Mouse (Mus musculus): ENCODE results near the gene Nom1. TPM values are rescaled to one million over a fixed set of nuclear protein-coding genes. Genes with fewer than 3 reads are reported as not detected.

Nom1 gene
- total RNA-seq, 2 experiments from 2014 or later = 22.2 to 22.7 TPM

DNA sequence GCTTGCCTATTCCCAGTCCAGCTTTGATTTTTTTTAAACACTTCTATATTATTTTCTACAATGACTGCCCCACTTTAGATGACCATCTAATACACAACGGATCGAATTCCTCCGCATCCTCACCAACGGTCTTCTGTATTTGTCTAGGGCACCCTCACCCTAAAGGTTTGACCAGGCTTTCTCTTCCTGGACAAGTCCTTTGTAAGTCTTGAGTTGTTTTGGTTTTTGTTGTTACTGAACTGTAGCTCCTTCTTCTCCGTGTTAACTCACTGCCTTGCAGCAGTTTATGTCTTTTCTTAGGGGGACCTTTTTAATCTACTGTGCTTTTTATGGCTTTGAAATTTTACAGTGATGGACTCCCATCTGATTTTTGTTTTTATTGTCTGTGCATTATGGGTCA lies 35.8 kb downstream of the Nom1 start:
- DNase-seq (ENCODE audit: low spot score in 2 of 2) = no peak

DNA sequence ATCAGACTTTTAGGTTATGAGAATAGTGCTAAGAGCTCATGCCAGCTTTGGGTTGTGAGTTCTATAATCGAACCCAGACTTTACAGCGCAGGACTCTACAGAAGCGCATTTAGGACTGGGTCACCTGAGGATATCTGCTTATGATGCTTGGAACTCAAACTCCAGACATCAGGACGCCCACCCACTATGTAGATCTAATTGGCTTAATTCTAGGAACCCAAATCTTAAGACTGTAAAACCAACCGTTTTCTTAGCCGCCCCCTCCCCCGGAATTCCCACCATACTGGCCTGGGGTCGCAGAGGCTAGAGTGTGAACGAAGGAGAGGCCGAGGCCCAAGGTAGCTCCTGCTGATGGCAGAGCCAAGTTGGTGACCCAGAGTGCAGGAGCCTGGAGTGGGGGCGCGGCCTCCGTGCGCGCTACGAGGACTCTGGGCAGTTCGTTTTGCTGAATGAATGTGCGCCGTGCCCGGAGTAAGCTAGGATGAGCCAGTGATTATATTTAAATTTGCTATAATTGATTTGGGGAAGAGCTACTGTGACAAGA lies 36.5 kb downstream of the Nom1 start:
- no peak for DNase-seq (ENCODE audit: low spot score in 2 of 2)

DNA sequence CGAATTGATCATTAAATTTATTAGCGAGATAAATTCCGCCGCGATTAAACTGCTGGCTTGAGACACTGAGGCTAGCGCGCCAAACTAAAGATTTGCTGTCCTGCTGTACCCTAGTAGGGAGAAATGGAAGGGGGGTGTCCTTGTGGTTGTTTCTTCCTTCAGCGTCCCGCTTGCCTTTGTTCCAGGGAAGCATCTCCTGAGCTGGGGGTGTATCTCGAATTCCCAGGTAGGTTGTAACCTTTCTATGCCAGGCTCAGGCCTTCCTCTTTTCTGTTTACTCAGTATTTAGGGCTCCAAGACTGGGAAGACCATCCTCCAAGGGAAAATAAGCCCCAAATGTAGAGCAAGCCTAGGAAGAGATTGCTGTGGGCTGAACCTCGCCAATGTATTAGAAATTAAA lies 36.9 kb downstream of the Nom1 start:
- DNase-seq (ENCODE audit: low spot score in 2 of 2) = no peak

DNA sequence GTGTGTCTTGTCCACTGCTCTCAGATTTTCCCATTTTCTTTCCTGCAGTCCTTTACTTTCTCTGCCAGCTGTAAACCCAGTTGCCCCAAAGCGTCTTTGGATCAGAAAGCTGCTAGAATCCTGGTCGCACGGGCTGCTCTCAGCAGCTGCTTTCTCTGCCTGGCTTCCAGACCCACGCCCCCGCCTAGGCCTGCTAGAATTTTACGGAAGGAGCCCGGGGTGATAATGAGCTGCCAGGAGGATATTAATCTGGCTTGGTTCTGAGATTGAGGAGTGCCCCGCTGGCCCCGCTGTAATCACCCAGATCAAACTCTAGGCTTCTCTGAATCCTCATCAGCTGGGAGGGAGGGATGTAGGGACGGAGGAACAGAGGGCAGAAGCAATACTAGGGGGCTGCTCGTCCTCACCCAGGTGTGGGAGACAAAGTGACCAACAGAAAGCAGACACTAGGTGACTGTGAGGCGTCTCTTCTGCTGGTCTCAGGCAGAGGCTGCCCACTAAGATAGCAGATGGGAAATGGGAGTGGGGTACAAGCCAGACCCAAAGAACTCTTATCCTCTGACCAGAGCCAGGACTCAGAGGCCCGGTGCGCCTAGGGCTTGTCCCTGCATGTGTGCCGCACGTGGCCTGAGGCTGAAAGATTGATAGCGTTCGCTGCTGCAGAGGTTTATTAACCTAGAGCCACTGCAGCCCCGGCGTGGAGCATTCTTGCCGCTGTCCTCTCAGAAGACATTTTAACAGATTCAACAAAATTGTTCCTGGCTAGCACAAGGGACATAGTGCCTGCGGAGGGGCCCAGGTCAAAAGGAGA lies 37.6 kb downstream of the Nom1 start:
- no peak for DNase-seq (ENCODE audit: low spot score in 2 of 2)

DNA sequence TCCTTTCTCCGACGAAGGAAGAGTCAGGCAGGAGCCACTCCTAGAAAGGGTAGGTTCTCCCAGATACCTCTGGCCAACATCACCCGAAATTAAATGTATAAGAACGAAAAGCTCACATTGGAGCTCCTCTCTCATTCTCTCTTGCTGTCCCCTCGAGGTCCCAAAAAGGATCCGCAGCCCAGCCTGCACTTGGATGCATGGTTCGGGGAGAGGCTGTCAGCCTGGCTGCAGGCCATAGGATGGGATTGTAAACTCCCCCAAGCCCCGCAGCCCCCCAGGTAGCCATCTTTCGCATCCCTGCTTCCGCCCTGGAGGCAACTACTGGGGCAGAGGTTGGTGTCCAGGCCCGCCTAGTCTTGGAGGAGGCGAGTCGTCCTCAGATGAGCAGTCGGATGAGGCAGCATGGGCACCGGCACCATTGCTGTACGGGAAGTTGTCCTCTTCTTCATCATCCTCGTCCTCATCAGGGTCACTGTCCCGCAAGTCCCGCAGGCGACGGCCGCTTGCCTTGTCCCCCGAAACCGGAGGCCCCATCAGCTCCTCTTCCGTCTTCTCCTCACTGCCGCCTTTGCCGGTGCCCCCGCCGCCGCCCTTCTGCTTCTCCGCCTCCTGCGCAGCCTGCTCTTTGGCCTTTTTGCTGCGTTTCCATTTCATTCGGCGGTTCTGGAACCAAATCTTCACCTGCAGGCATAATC lies 39.2 kb downstream of the Nom1 start:
- DNase-seq (ENCODE audit: low spot score in 2 of 2) = no peak

DNA sequence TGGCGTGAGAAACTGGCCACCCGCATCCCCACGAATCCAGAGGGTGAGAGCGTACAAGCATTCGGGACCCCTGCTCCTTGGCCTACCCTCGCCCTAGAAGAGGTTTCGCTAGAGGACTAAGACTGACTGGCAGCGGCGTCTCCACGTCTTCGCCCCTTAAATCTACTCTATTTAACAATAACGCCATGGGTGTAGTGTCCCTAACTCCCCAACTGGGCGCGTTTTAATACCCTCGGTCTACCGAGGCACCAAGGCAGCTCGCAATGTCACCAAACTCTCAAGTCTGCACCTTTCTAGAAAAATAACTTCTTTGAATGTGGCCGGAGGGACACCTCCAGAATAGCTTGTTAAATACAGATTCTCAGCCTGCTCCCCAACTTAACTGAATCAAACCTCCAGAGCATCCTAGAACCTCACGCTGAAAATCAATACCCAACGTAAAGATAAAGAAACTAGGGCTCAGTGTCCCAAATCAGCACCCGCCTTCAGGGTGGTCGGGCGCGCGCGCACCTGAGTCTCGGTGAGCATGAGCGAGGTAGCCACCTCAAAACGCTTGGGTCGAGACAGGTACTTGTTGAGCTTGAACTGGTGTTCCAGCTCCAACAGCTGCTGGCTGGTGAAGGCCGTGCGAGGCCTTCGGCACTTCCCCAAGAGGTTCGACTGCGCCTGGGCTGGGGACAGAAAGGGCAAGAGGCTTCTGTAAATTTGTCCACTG lies 39.9 kb downstream of the Nom1 start:
- DNase-seq (ENCODE audit: low spot score in 2 of 2) = no peak

DNA sequence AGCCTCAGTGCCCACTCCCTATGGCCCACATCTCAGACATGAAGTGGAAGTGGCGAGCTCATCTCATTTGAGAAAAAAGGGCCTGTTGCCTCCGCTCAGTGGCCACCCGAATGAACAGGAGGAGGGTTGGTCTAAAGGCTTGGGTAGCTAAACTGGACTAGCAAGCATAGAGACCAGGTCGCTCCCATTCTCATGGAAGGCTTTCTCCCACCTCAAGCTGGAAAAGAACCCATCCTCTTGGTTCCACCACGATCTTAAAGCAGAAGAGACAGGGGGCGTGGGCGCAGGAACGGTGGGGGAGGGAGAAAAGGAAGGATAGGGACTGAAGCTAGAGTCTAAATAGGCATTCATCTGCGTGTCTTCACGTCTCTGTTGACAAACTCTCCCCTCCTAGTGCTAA lies 40.6 kb downstream of the Nom1 start:
- no peak for DNase-seq (ENCODE audit: low spot score in 2 of 2)

DNA sequence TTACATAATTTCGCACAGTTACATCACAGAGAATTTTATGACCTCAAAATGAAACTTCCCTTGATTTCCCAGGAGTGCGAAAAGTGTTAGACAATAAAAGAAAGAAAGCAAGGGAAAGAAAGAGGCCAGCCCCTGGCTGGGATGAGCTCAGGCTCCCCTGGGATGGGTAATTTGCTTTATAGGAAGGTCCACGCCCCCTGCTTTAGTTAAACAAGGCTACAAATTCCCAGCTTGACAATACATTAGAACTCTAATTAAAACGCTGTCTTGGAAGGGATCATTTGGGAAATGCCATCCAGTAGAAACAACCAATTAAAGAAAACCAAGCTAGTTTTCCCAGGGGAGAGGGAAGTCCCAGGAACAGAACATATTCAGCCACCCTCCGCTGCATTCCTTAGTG lies 41.1 kb downstream of the Nom1 start:
- no peak for DNase-seq (ENCODE audit: low spot score in 2 of 2)

DNA sequence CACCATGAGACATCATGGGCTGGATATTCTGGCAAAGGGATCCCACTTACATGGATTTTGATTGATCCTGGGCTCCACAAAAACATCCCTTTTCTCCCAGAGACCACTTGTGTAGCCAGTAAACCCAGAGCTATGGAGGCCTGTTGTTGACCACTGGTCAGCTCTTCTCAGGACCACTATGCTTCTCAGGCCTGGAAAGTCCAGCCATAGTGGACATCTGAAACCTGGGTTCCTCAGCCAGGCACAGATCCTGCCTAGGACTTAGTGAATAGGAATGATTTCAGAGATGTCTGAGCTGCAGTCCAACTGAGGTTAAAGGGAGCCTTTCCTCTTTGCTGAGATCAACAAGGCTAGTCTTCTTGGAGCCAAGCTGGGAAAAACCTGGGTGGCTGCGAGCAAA lies 41.6 kb downstream of the Nom1 start:
- DNase-seq (ENCODE audit: low spot score in 2 of 2) = no peak

DNA sequence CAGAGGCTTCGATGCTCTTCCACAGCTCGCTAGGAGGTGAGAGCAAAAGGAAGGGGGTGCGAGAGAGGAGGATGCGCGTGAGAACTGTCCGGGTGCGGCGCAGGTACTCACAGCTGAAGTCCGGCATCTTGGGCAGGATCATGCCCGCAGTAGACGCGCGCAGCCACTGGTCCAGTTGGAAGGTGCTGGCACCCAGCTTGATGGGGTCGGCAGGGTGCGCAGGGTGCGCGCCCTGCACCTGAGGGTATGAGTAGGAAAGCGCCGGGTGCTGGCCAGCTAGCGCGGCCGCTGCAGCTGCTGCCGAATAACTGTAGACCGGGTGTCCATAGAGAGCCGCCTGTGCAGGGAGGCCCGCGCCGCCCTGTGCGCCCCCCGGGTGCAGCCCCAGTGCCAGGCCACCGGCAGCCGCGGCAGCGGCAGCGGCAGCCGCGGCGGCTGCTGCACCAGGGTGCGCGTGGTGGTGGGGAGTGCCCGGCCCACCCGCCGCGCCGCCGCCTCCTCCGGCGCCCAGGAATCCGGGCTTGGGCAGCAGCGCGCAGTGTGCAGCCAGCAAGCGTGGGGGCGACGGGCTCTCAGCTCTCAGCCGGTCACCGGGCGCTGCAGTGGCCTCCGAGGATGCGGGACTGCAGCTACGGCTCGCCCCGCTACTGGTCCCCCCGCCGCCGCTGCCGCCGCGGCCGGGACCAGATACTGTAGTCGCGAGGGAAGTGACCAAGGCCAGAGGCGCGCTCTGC lies 43.2 kb downstream of the Nom1 start:
- no peak for DNase-seq (ENCODE audit: low spot score in 2 of 2)

DNA sequence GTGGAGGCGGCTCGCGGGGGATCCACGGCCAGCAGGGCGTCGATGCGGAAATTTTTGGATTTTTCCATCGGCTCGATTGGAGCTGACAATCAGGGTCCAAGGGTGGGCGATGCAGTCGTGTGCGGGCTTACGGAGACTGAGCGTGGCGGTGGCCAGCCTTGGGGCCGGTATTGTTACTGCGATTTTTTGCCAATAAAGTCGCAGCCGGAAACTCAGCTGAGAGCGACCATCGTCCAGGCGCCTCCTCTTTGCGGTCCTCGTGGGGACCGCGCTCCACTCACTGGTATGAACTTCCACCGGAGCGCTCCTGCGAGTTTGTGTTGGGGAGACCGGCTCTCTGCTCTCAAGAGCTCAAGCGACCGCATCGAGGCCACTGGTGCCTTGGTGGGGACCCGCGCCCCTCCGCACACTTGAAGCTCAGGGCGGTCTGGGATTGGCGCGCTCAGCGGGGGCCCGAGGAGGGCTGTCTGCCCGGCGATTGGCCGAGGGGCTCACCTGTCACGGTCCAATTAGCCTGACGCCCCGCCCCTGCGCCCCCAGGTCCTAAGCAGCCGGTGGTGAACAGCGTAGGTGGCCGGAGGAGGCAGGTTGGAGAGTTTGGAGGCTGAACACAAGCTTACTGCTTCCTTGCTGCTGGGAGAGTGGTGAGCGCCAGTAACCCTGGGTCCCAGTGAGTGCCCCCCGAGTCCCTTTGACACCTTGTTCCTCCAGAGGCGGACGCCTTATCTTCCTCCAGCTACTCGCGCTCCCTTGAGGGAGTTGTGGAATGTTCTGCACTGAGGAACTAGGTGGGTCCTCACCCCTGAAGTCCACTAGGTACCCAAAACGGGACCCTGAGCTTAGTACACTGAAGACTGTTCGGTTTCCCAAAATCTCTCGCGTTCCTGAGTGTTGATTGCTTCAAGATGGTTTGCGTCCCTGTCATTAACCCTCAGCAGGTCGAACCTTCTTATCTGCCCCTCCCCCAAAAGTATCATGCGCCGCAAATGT lies 44.0 kb downstream of the Nom1 start, which contains the start of gene Mnx1:
Gene Mnx1, minus strand, starts transcription at position 263 of the 990 bp plus-strand sequence.
- no peak for DNase-seq (ENCODE audit: low spot score in 2 of 2)

DNA sequence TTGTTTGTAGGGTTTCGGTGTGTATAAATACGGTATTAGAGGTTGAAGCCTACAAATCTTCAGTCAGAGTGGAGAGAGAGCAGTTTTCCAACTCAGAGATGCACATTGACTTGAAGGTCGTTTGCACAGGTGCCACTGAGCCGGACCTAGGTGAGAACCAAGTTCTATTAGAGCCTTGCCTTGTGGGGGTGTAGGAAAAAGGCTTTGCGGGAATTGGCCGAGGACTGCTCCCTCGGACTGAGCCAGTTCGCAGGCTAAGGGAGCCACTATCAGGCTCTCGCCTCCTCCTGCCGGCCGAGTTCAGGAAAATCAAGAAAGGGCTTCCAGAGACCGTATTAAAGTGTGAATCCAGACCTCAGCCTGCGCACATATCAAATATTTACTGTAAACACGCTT lies 44.7 kb downstream of the Nom1 start:
- no peak for DNase-seq (ENCODE audit: low spot score in 2 of 2)

DNA sequence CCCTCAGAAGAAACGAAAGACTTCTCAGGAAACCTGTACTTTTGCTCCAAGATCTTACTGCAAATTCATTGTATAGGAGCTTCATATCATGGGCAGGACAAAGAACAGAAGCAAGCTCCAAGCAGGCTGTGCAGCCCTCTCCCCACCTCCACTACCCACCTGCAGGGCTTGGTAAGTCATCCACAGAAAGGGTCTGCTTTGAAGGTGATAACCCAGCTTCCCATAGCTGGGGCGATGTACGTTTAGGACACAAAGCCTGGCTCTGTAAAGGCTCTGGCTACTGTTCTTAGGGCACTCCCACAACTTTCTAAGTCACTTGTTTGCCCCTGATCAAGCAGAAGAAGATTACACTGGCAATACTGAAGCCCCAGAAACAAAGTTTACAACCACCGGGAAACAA lies 49.3 kb downstream of the Nom1 start:
- no peak for DNase-seq (ENCODE audit: low spot score in 2 of 2)

DNA sequence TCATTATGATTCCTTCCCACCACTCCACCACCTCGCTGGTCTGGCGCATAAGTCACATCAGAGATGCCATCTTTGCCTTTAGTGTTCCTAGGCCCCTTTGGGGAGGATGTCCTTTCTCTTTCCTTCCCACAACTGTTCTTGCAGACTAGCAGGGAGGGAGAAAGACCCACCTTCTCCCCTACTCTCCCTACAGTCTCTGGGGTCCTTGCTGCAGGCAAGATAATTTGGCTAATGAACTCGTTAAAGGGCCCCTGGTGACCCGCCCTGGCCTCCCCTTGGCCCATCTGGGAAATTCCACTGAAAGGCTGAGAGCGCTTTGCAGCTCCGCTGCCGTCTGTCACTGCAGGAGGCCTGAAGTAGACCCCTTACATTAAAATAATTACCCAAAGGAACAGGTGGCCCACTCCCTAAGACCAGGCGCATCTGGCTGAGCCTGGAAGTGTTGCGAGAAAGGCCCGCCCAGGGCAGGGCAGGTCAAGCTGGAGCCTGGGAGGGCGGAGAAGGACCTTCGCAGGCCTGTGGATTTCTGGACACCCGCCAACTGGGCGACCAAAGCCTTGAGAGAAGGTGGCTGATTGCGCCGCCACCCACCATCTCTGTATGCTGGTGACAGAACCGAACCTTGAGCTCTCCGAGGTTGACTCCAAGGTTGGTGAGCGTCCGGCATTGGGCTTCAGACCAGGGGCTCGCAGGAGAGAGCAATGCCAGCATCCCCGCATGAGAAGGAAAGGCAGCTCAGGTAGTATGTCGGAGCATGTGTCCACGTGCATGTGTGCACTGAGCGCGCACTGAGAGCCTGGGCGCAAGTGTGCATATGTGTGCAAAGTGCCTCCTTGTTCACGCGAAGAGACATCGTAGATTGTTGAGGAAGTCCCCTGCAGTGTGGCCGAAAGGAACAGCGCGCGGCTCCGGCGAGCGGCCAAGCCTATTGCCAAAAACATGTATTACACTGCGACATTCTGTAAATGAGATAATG lies 50.8 kb downstream of the Nom1 start:
- DNase-seq (ENCODE audit: low spot score in 2 of 2) = no peak

DNA sequence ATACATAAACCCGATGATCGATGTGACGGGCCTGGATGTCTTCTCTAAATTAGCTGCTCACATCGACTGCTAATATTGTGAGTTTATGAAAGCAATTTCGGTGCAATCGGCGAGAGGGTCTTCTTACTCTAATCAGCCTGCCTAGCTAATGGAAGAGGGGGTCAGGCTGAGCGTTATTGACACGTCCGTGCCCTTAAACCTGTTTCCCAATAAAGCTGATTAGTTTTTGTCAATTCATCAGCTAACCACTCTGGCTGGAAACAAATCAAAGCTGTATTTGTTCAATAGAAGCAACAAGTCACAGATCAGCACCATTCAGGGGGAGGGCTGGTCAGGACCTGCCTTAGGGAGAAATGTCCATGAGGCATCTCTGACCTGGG lies 51.5 kb downstream of the Nom1 start:
- no peak for DNase-seq (ENCODE audit: low spot score in 2 of 2)

DNA sequence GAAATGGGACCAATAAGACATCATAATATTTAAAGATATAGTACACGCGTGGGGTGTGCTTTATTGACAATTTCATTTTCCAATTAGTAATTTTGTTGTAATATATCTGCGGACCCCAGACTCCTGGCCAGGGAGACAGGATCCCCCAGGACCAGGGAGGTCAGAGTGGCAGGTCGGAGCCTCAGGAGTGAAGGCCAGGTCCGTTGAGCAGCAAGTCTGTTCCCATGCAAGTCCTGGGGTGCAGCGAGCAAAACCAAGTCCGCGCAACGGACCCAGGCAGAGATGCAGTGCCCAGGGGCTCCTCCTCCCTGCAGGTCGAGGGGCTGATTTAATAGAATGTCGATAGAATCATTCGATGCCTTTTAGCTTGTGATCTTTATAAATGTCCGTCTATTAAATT lies 52.9 kb downstream of the Nom1 start:
- no peak for DNase-seq (ENCODE audit: low spot score in 2 of 2)

DNA sequence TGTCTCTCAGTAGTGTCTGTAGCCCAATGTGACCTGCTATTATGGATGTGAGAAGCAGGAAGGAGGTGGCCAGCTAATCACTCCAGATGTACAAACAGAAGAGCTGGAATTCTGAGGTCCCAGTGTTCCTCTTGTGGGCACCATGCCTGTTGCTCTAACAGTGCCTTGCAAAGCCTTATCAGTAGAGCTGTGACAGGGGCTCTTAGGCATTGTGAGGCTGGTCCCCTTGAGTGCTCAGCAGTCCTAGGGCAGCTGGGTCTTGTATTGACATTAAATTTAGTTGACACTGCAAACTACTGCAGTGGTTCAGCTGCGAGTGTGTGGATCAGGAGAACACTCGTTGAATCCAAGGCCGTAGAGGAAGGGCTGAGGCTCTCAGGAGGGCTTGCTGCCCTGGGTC lies 72.5 kb downstream of the Nom1 start:
- no peak for DNase-seq (ENCODE audit: low spot score in 2 of 2)

All from layer of hippocampus, postnatal 10 days (tissue).